Mouse (Mus musculus) limb, embryonic 11.5 days (tissue): Measurements from ENCODE around the gene Ppp2r3a. TPM values are rescaled to one million over a fixed set of nuclear protein-coding genes. Genes with fewer than 3 reads are reported as not detected.

ENCODE experiments used
- ATAC-seq: fragments of 200-750 bp; cut with Nextera tagmentation; 2 replicates; pipeline ENCODE4 v1.8.0; 2017; ENCODE audit warnings: low read depth; ENCODE audit not compliant: insufficient number of reproducible peaks, low FRiP score, low TSS enrichment
- DNase-seq: peaks from one replicate; pipeline ENCODE4 v3.0.0-alpha.2; 2015; ENCODE audit warnings: low spot score
- H3K27ac ChIP-seq: fragments of 300-500 bp; sonication (generic); replicated peaks from 2 replicates; pipeline ENCODE4 v1.5.1; 2014; ENCODE audit warnings: low read depth, mild to moderate bottlenecking, low read length
- H3K27me3 ChIP-seq: fragments of 300-500 bp; sonication (generic); 2 replicates; pipeline ENCODE4 v1.6.1; 2014; ENCODE audit warnings: mild to moderate bottlenecking, low read length, mixed read lengths; ENCODE audit not compliant: control insufficient read depth, insufficient read depth
- H3K36me3 ChIP-seq: fragments of 300-500 bp; sonication (generic); 2 replicates; pipeline ENCODE4 v1.6.1; 2014; ENCODE audit warnings: mild to moderate bottlenecking, low read length, moderate library complexity, mixed read lengths; ENCODE audit not compliant: control insufficient read depth, insufficient read depth
- H3K4me1 ChIP-seq: fragments of 300-500 bp; sonication (generic); 2 replicates; pipeline ENCODE4 v1.6.1; 2014; ENCODE audit warnings: low read length, mixed read lengths; ENCODE audit not compliant: control insufficient read depth, insufficient read depth
- H3K4me2 ChIP-seq: fragments of 300-500 bp; sonication (generic); 2 replicates; pipeline ENCODE4 v1.6.1; 2014; ENCODE audit warnings: low read depth, mild to moderate bottlenecking, moderate library complexity; ENCODE audit not compliant: severe bottlenecking
- H3K4me3 ChIP-seq: fragments of 300-500 bp; sonication (generic); 2 replicates; pipeline ENCODE4 v1.5.1; 2014; ENCODE audit warnings: low read depth, low read length
- H3K9ac ChIP-seq: fragments of 300-500 bp; sonication (generic); 2 replicates; pipeline ENCODE4 v1.6.1; 2014; ENCODE audit warnings: mild to moderate bottlenecking, low read length
- H3K9me3 ChIP-seq: fragments of 300-500 bp; sonication (generic); 2 replicates; pipeline ENCODE4 v1.6.1; 2016; ENCODE audit warnings: low read length; ENCODE audit not compliant: control insufficient read depth
- WGBS: fragments of 180-500 bp; shearing (Covaris S2); extraction: QIAGEN DNeasy Blood & Tissue Kit; methylation state at CpG from one replicate; pipeline ENCODE4 v1.1.7; 2014; 5-methylcytosine and 5-hydroxymethylcytosine counted together
- polyA plus RNA-seq: library from polyadenylated mRNA; unstranded; fragments of >200 nt; fragmentation: Nextera tagmentation; extraction: Ambion mirVana; gene quantifications from 2 replicates; pipeline ENCODE4 v1.2.1, GENCODE M21; 2014

Ppp2r3a gene
- polyA plus RNA-seq, 1 experiment from 2014 or later = 12.5 TPM

DNA sequence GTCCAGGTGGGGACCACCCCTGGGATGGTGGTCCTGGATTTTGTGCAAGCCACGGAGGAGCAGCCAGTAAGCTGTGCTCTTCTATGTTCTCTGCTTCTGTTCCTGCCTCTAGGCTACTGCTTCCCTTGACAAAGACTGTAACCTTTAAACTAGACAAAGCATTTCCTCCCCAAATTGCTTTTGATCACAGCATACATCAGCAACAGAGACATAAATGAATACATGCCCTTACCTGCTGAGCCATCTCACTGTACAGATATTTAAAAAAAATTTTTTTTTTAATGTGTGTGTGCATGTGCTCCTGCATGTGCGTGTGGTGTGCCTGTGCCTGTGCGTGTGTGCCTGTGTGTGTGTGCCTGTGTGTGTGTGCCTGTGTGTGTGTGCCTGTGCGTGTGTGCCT lies 194.4 kb downstream of the Ppp2r3a start:
- Histone ChIP-seq H3K4me3 (no peak overlapping the region), H3K9ac (no peak overlapping the region), H3K9me3 (no peaks in the 10 kb centered on the region), H3K36me3 (no peaks in the 10 kb centered on the region), H3K27ac (no peak overlapping the region), H3K4me1 (no peaks in the 10 kb centered on the region), H3K27me3 (no peaks in the 10 kb centered on the region), H3K4me2 (no peak overlapping the region)
- DNase-seq (no peak), ATAC-seq (no peak)
- WGBS = 94% methylated on average over 4 of the region's 4 CpGs

Other genes with a start within 250 kb of the Ppp2r3a start
- gene Pccb, start 216.9 kb downstream of the Ppp2r3a start, polyA plus RNA-seq = 15.1 and 15.4 TPM in 2 replicates
- 5.7 and 6.7 TPM in 2 replicates for gene Msl2, start 177.7 kb downstream of the Ppp2r3a start, polyA plus RNA-seq